Mouse (Mus musculus): ENCODE data around the gene Rab14.
A peak's percentile ranks its signal among the peaks of the same experiment; 100 is the strongest.

Gene Rab14

GRCm38 (mm10) chr2:35199971-35200897 is 686 bp downstream of the Rab14 start:
- peak; percentile 40 to 67 for DNase-seq

DNA sequence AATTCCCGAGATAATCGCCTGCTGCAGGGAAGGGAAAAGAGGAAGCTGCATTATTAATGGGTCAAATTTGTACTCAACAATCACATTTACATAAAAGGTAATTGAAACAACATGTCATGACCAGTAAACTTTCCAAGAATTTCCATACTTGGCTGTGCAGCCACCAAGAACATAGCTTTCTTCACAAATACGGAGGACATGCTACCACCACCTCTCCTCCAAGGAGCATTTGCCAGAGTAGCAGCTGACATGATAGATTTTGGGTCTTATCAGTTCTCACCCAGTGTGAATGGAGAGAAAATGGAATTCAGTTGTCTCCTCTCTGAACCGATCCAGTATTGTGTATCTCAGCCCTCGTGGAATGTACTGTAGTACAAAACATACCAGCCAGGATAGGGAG is 1.4 kb downstream of the Rab14 start:
- DNase-seq = no peak

DNA sequence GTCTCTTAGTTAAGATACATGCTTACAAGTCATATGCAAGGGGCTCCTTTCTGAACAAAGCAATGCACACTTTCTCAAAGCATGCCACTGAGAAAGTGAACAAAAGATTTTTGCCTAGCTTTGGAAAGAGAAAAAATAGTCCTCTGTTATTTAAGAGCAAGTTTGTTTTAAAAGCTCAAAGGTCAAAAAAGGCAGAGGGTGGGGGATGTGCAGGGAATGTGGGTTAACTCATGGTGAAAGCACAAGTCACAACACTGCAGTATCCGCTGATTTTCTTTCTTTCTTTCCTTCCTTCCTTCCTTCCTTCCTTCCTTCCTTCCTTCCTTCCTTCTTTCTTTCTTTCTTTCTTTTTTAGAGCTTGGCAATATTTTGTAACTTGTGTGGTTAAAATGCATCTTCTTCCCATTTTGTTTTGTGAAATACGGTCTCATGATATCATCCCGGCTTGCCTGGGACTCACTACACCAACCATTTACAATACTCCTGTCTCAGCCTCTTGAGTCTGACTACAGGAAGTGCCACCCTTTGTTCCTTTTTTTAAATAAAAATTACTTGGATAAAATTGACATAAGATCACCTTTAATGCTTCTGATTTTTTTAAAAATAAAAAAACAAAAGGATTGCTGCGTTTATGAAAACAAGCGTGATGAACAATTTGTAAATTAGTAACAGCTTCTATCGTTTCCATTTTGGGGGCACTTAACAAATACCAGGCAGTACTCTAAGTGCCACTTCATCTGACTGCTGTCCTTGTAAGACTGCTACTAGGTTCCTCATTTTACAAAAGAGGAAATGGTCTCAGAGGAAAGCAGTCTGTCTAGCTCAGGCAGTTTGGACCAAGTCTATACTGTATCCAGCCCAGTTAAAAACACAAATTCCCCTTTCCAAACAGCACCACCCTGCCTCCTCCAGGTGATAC is 5.0 kb downstream of the Rab14 start:
- peak; percentile 57 to 67 for DNase-seq

DNA sequence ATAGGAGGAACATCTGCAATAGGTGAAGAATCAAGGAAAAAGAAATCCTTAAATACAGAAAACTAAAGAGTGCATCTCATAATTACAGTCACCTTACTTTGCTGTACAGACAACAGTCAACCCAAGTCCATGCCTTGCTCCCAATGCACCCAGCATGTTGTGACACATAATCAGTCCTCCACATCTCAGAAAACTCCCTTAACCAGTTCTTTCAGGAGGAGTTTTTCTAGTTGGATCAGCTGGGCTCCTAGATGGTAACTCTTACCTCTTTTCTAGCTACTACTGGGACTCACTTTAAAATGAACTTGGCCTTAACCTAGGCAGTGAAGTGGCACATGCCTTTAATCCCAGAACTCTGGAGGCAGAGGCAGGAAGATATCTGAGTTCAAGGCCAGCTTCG is 6.9 kb downstream of the Rab14 start:
- DNase-seq = no peak

GRCm38 (mm10) chr2:35188929-35189328 is 12.0 kb downstream of the Rab14 start:
- no peak for DNase-seq

DNA sequence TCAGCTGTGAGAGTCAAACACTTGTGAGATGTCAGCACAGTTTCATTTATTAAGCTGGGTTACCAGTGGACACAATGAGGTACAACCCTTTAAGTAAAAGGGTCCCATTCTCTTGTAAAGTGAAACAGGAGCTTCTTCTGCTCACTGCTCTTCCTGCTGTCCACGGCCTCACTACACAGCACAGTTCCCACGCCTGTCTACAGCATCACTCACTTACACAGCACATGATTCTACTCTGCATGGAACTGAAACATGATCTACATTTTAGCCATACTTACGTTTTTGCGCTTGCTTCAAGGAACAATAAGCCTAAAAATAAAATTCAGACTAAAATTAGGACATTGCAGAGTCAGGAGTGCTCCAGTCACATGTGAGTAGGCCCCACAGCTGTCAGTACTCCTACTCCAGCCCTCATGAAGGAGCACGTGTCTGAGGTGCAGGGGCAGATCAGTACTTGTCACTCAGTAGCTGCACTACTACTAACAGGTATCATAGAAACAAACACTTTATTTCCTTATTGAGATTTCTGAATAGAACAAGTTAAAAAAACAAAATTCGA is 17.7 kb downstream of the Rab14 start:
- no peak for DNase-seq

GRCm38 (mm10) chr2:35178153-35178552 is 22.8 kb downstream of the Rab14 start:
- no peak for DNase-seq

DNA sequence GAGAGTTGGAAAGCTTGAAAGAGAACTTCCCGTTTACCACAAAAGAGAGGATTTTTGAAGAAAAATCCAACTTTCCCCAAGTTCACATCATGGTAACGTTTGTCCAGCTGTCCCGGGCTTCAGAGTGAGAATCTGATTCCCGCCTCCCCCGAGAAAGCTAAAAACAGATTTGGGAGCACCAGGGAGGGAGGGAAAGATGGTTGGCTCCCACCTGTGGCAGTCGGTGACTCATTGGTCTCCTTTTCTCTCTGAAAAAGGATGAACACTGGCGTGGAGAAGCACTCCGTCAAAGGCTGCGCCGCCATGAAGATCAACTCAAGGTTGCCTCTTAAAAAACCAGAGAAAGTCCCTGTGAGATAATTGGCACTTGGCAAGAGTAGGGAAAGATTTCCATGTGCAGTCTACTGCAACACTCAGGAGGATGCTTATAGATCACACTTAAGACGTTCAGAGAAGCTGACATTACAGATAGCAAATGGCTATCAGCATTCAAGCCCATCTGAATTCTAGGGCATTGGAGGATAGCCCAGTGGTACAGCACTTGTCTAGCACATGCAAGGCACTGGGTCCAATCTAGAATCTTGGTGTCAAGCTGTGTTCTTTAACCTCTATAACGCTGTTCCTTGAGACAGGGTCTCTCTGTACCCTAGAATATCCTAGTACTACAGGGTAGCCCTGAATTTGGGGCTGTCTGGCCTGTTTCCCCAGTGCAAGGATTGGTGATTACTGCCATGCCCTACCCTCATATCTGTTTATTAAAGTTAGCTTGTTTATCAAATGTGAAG is 25.4 kb downstream of the Rab14 start:
- DNase-seq = no peak

DNA sequence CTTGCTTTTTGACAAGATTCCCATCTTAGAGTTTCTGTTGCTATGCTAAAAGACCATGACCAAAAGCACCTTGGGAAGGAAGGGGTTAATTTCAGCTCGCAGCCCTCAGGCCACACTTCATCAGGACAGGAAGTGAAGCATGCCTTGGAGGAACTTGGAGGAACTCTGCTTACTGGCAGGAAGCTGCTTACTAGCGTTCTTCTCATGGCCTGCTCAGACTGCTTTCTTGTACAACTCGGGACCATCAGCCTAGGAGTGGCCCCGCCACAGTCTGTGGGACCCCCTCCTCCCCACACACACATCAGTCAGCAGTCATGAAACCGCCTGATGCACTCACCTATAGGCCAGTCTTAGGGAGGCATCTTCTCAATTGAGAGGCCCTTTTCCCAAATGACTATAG is 26.8 kb downstream of the Rab14 start:
- peak in 1 of 2 experiments; percentile 24 for DNase-seq

DNA sequence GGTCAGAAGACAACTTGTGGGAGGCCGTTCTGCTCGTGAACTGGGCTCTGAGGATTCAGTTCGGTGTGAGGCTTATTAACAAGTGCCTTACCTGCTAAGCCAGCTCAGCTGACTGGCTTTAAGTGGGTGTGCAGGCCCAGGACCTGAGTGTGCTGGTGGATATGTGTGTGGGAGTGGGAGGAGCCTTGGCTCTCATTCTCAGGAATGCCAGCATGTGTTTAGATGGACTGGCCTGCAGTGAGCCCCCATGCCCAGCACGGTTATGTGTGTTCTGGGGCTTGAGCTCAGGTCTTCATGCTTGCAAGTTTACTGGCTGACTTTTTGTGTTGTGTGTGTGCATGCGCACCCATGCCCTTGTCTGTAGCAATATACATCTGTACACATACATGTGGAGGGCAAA is 27.3 kb downstream of the Rab14 start:
- no peak for DNase-seq

DNA sequence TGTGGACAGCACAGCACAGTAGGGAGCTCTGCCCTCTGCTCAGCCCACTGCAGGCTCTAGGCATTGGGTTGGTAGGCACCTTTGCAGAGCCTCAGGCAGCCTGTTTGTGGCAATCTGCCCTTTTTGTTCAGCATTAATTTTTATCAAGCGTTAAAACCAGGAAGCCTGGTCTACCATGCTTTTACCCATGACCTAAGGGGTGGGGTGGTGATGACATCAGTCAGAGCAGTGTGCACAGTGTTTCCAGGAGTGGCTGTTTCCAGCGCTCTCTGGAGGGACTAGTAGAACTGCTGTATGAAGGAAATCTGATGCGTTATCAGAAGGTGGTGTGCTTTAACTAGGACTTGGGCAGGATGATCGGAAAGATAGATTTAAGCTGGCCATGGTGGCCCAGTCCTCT is 28.7 kb downstream of the Rab14 start:
- DNase-seq = peak in 1 of 2 experiments; percentile 43

- DNase-seq = peak; percentile 83 to 93
Measured at GRCm38 (mm10) chr2:35171341-35171861, 29.5 kb downstream of the Rab14 start.

- DNase-seq = no peak
Measured at GRCm38 (mm10) chr2:35169452-35169851, 31.5 kb downstream of the Rab14 start.

DNA sequence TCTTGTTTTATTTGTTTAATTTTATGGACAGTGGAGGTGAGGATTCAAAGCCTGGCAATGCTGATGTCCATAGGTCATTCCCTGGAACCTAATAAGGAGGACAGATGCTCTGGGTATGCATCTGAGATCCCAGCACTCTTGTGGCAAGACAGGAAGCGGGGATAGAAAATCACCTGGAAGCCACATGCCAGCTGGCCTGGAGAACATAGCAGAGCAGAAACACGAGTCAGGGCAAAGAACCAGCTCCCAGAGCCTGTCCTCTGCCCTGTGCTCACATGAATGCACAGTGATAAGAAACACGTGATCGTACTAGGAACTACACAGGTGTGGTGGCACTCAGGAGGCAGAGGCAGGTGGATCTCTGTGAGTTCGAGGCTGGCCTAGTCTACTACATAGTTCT is 34.1 kb downstream of the Rab14 start:
- no peak for DNase-seq

GRCm38 (mm10) chr2:35165416-35165815 is 35.5 kb downstream of the Rab14 start:
- DNase-seq = no peak

DNA sequence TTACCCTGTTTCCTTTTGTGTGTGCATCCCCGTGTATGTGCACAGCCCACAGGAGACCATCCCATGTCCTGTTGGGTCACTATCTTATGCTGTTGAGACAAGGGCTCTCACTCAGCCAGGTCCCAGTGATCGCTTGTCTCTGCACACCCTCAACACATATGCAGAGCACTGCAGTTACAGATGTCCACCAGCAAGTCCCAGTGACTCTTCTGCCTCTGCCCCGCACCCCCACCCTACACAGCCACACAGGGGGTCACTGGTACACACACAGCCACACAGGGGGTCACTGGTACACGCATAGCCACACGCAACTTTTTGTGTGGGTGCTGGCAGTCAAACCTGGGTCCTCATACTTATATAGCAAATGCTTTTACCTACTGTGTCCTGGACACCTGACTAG is 37.5 kb downstream of the Rab14 start:
- DNase-seq = no peak

- no peak for DNase-seq
Measured at GRCm38 (mm10) chr2:35161846-35162488, 39.0 kb downstream of the Rab14 start.

- DNase-seq = peak; percentile 31 to 60
Measured at GRCm38 (mm10) chr2:35160206-35160605, 40.7 kb downstream of the Rab14 start.

GRCm38 (mm10) chr2:35158358-35158757 is 42.6 kb downstream of the Rab14 start:
- no peak for DNase-seq

- DNase-seq = no peak
Measured at GRCm38 (mm10) chr2:35157836-35158235, 43.1 kb downstream of the Rab14 start.

- DNase-seq = no peak
Measured at GRCm38 (mm10) chr2:35156985-35157384, 43.9 kb downstream of the Rab14 start.
